Mouse (Mus musculus): ENCODE data around the gene Rara.

The Rara gene

GRCm38 (mm10) chr11:99010124-99010523 is 82.5 kb downstream of the Rara start:
- DNase-seq = no peak

GRCm38 (mm10) chr11:99010706-99011105 is 83.1 kb downstream of the Rara start:
- DNase-seq = no peak

- no peak for DNase-seq
Measured at GRCm38 (mm10) chr11:99013856-99014255, 86.2 kb downstream of the Rara start.

DNA sequence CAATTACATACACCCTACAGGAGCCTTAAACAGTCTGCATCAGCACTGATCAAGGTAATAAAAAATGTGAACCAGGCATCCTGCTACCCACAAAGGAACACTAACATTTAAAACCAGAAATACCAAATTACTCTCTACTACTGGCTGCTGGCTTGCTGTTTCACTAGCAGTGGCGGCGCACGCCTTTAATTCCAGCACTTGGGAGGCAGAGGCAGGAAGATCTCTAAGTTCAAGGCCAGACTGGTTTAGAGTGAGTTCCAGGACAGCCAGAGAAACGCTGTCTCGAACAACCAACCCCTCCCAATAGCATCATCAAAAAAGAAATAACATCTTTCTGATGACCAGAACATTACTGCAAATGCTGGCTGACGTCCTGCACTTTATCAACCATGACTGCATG is 92.2 kb downstream of the Rara start:
- no peak for DNase-seq

GRCm38 (mm10) chr11:99022384-99022933 is 94.8 kb downstream of the Rara start:
- DNase-seq = no peak

DNA sequence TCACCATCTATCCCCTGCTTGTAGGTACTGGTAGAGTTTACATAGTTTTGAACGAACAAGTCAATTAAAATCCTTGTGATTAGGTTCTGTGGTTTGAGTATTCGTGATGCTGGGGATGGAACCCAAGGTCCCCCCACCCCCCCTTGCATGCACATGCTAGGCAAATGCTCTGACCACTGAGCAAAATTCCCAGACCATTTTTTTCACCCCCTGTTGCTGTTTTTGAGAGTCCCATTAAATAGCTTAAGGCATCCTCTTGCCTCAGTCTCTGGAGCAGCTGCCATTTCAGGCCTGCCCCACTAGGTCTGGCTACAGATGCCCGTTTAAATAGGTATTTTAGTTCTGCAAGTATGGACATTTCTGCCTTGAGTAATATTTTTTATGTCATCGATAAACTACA is 95.5 kb downstream of the Rara start:
- no peak for DNase-seq

- DNase-seq = peak; percentile 93
Measured at GRCm38 (mm10) chr11:99023500-99024467, 96.2 kb downstream of the Rara start, which contains the start of gene Top2a. Gene Top2a, minus strand, starts transcription at chr11:99024189.

Measured in cerebellum, adult 11 months (tissue).